Mouse (Mus musculus): Measurements from ENCODE around the gene Treh. TPM values are rescaled to one million over a fixed set of nuclear protein-coding genes. Genes with fewer than 3 reads are reported as not detected.

The Treh gene
- polyA plus RNA-seq, 1 experiment from 2014 or later = not detected

DNA sequence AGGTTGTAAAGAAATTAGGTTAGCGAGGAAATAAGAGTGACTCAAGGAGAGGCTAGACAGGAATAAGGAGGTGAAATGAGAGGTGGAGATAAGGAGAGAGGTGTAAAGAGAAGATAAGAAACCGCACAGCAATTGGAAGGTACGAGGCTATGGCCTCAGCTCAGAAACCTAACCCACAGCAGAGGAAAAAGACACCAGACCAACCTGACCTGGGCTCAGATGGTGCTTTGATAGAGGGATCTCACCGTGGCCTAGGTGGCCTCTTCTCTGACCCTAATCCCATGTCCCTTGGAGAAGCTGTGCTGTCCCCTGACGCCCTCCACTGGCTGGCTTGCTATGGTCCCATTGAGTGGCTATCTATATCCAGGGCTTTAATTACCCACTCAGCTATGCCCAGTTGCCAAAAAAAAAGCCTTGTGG, 59.1 kb downstream of the Treh start:
- H3K9ac ChIP-seq (replicated peaks) = no peak overlapping the region
- no peak overlapping the region for H3K27ac ChIP-seq (replicated peaks)
- H3K4me3 ChIP-seq = no peak overlapping the region
- H3K27me3 ChIP-seq = peaks cover 41% of the 10 kb centered on the region
- H3K4me1 ChIP-seq = peaks cover 24% of the 10 kb centered on the region
- H3K9me3 ChIP-seq = no peaks in the 10 kb centered on the region
- no peaks in the 10 kb centered on the region for H3K36me3 ChIP-seq
- no peak overlapping the region for H3K4me2 ChIP-seq (replicated peaks)
- ATAC-seq (ENCODE audit: low FRiP score, low read depth) = no peak
- 64% methylated on average over 5 of the region's 5 CpGs for WGBS

DNA sequence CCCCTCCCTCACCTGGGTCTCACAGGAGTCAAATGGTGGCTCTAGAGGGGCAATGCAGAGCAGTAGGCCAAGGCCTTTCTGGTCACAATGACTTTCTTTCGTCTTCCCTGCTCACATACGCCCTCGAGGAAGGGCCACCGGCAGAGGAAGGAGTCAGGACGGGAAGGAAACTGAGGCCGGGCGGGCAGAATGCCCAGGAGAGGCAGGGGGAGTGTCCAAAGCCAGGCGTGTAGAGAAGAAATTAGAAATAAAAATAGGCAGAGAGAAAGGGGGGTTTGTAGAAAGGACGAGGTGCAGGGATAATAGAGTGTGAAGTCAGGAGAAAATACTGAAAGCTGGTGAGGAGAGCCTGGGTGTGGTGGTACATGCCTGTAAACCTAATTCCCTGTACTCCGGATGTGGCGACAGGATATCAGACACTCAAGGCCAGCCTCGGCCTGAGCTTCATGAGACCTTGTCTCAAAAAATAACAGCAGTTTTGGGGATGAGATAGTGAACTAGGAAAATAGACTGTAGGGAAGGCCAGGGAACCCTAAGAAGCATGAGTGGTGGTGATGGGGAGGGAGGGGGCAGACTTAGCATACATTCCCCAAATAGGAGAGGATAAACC, 60.0 kb downstream of the Treh start:
- H3K4me2 ChIP-seq (replicated peaks) = peak overlapping the region; percentile 100
- H3K36me3 ChIP-seq = no peaks in the 10 kb centered on the region
- ATAC-seq (ENCODE audit: low FRiP score, low read depth) = no peak
- H3K27me3 ChIP-seq = peaks cover 41% of the 10 kb centered on the region
- WGBS = 56% methylated on average over 12 of the region's 12 CpGs
- peak overlapping the region; percentile 68 for H3K9ac ChIP-seq (replicated peaks)
- H3K4me1 ChIP-seq = peaks cover 23% of the 10 kb centered on the region
- no peaks in the 10 kb centered on the region for H3K9me3 ChIP-seq
- 0 out of 2 replicates have a peak overlapping the region, but pooled peaks have one; percentile 42 for H3K27ac ChIP-seq (replicated peaks)
- H3K4me3 ChIP-seq = peak overlapping the region; percentile 61

DNA sequence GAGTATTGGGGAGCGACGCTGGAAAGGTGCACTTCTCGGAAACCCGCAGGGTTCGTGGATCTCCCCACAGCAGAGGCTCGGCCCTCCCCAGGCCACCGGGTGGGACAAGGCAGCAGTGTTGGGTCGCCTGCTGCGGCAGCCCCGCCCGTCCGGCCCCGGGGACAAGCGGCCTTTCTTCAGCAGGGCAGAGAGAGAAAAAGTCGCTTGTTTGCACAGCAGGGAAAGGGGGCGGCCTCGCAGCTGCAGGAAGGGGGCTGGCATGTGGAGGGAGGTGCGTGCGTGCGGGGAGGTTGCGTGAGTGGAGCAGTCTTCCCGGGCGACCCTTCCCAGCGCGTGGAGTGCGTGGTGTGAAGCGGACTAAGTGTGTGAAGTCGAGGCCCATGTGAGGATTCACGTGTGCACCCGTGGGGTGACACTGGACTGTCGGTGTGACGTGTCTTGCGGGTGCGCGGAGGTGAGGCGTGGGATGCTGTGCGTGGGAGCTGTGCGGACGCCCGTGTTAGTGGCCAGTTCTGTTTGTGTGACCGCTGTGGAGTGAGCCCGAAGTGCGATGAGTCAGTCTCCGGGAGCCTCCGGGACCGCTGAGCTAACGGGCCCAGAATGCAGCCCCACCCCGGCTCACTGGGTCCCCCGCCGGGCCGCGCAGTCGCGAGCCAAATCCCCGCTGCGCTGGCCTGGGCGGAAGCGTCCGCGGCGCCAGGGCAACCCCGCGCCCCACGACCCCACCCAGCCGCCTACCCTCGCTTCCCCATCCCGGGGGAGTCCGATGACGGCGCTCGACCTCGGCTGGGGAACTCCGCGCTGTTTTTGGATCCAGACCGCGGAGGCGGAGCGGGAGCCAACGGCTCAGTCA, 60.9 kb downstream of the Treh start:
- Histone ChIP-seq H3K4me3 (peak overlapping the region; percentile 61), H3K4me1 (peaks cover 23% of the 10 kb centered on the region), H3K9me3 (no peaks in the 10 kb centered on the region), H3K27ac (replicated peaks) (peak overlapping the region; percentile 42; the same call in 1 of the 2 replicates), H3K27me3 (peaks cover 41% of the 10 kb centered on the region), H3K4me2 (replicated peaks) (peak overlapping the region; percentile 100), H3K9ac (replicated peaks) (peak overlapping the region; percentile 68), H3K36me3 (no peaks in the 10 kb centered on the region)
- WGBS = under 1% methylated on average over 77 of the region's 79 CpGs
- peak; percentile 55 for ATAC-seq (ENCODE audit: low FRiP score, low read depth)

DNA sequence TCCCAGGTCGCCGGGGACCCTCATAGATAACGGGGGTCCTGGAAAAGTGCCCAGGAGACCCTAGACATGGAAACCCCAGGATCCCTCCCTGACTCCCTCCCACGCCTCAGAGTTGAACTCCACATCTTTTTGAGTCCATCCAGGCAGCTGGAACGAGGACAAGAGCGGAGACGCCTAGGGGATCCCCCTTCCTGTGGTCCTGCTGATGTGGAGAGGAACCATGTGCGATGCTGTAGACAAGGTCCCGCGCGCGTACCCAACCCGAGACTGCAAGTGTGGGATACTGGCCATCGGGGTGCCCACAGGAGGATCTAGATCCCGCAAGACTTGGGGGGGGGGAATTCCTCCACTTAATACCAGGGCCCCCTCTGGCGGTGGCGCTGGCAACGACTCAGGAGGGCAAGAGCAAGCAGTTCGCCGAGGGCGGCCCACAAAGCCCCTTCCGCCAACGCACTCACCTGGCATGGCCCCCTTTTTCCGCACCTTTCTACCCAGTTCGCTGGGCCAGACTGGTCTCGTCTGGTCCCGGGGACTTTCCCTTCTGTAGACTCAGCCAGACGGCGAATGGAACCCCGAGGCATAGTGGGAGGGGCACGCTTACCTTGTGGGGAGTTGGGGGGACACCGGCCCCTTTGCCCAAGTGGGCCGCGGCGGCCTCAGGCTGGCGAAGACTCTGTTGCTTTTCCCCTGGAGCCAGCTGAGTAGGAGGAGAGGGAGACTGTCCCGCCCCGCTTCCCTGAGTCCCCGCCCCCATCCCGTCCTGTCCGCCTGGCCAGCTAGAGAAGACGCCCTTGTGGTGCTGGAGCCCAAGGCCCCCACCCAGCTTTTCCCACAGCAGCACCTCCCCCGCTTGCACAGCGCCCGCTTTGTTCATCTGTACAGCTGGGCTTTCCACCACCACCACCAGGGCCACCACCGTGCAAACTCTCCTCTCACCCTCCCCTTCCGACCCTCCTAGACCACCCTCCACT, 61.8 kb downstream of the Treh start, which contains the start of gene Phldb1:
Gene Phldb1, minus strand, starts transcription at position 675 of the 971 bp plus-strand sequence.
- H3K4me3 ChIP-seq = peak within 1 kb of the TSS; percentile 61
- H3K9ac ChIP-seq (replicated peaks) = peak within 1 kb of the TSS; percentile 68
- peak within 1 kb of the TSS; percentile 42; the same call in 1 of the 2 replicates for H3K27ac ChIP-seq (replicated peaks)
- WGBS = under 1% methylated on average over 47 of the region's 47 CpGs
- peak within 1 kb of the TSS; percentile 100 for H3K4me2 ChIP-seq (replicated peaks)
- peaks cover 41% of the 10 kb centered on the region for H3K27me3 ChIP-seq
- no peaks in the 10 kb centered on the region for H3K36me3 ChIP-seq
- peak; percentile 82 for ATAC-seq (ENCODE audit: low FRiP score, low read depth)
- H3K4me1 ChIP-seq = peaks cover 23% of the 10 kb centered on the region
- H3K9me3 ChIP-seq = no peaks in the 10 kb centered on the region

DNA sequence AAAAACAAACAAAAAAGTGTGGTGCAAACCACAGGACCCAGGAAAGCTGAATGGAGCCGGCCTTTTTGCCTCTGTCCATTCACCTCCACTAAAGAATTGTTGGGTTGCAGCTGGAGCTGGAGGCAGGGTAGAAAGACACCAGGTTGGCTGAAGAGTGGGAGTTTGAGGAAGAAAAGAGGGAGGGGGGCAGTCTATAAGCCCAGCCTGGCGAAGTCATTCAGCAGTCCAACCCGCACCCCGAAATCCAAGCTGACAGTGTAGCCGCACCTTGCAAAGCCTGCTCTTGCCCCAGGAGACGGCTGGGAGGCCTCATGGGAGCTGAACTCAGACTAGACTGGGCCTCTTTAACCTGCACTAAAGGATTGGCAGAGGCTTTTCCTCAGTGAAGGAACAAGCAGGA, 62.9 kb downstream of the Treh start:
- 75% methylated on average over 6 of the region's 6 CpGs for WGBS
- no peak overlapping the region for H3K9ac ChIP-seq (replicated peaks)
- H3K4me2 ChIP-seq (replicated peaks) = no peak overlapping the region
- peaks cover 23% of the 10 kb centered on the region for H3K4me1 ChIP-seq
- H3K9me3 ChIP-seq = no peaks in the 10 kb centered on the region
- no peak for ATAC-seq (ENCODE audit: low FRiP score, low read depth)
- peaks cover 41% of the 10 kb centered on the region for H3K27me3 ChIP-seq
- 0 out of 2 replicates have a peak, but pooled peaks cover 3% of the 10 kb centered on the region for H3K36me3 ChIP-seq
- H3K4me3 ChIP-seq = no peak overlapping the region
- H3K27ac ChIP-seq (replicated peaks) = no peak overlapping the region

Other genes starting within 250 kb of the Treh start
- not detected in 2 replicates for gene Foxr1, start 232.1 kb upstream of the Treh start, polyA plus RNA-seq (2016; fragmentation: Nextera tagmentation; extraction: Ambion mirVana)
- gene Upk2, start 218.3 kb upstream of the Treh start, polyA plus RNA-seq (2016; fragmentation: Nextera tagmentation; extraction: Ambion mirVana) = not detected in 2 replicates
- 10.2 and 10.4 TPM in 2 replicates for gene Bcl9l, start 190.4 kb upstream of the Treh start, polyA plus RNA-seq (2016; fragmentation: Nextera tagmentation; extraction: Ambion mirVana)
- gene Cxcr5, start 111.4 kb upstream of the Treh start, polyA plus RNA-seq (2016; fragmentation: Nextera tagmentation; extraction: Ambion mirVana) = not detected in 2 replicates
- 23.8 and 25.2 TPM in 2 replicates for gene Ddx6, start 68.3 kb upstream of the Treh start, polyA plus RNA-seq (2016; fragmentation: Nextera tagmentation; extraction: Ambion mirVana)
- 72.8 and 74.5 TPM in 2 replicates for gene Phldb1, start 62.0 kb downstream of the Treh start, polyA plus RNA-seq (2016; fragmentation: Nextera tagmentation; extraction: Ambion mirVana)
- gene Arcn1, start 94.6 kb downstream of the Treh start, polyA plus RNA-seq (2016; fragmentation: Nextera tagmentation; extraction: Ambion mirVana) = 175 and 179 TPM in 2 replicates
- 156 TPM in 2 replicates for gene Ift46, start 94.7 kb downstream of the Treh start, polyA plus RNA-seq (2016; fragmentation: Nextera tagmentation; extraction: Ambion mirVana)
- gene Tmem25, start 126.1 kb downstream of the Treh start, polyA plus RNA-seq (2016; fragmentation: Nextera tagmentation; extraction: Ambion mirVana) = 5.5 and 5.9 TPM in 2 replicates
- not detected in 2 replicates for gene Ttc36, start 129.8 kb downstream of the Treh start, polyA plus RNA-seq (2016; fragmentation: Nextera tagmentation; extraction: Ambion mirVana)
- 32.3 and 32.8 TPM in 2 replicates for gene Kmt2a, start 208.1 kb downstream of the Treh start, polyA plus RNA-seq (2016; fragmentation: Nextera tagmentation; extraction: Ambion mirVana)
- 524 and 532 TPM in 2 replicates for gene Atp5l, start 247.5 kb downstream of the Treh start, polyA plus RNA-seq (2016; fragmentation: Nextera tagmentation; extraction: Ambion mirVana)

Measured in midbrain, embryonic 12.5 days (tissue).